Mouse (Mus musculus) forebrain, embryonic 14.5 days (tissue): Measurements from ENCODE around the gene Olfr1276. TPM values are rescaled to one million over a fixed set of nuclear protein-coding genes. Genes with fewer than 3 reads are reported as not detected.

Source experiments
- ATAC-seq: fragments of 200-750 bp; cut with Nextera tagmentation; 2 replicates; pipeline ENCODE4 v1.8.0; 2017; ENCODE audit warnings: mild to moderate bottlenecking, moderate library complexity
- DNase-seq: peaks from one replicate; pipeline ENCODE4 v3.0.0-alpha.2; 2015; ENCODE audit warnings: low spot score
- H3K27ac ChIP-seq: fragments of 300-500 bp; sonication (generic); 2 replicates; pipeline ENCODE4 v1.5.1; 2014; ENCODE audit warnings: low read depth, mild to moderate bottlenecking, control low read depth, low read length, moderate library complexity
- H3K27me3 ChIP-seq: fragments of 300-500 bp; sonication (generic); replicated peaks from 2 replicates; pipeline ENCODE4 v1.6.1; 2014; ENCODE audit warnings: low read length, control low read depth, mixed read lengths; ENCODE audit not compliant: control insufficient read depth, insufficient read depth
- H3K36me3 ChIP-seq: fragments of 300-500 bp; sonication (generic); 2 replicates; pipeline ENCODE4 v1.6.1; 2014; ENCODE audit warnings: low read length, control low read depth; ENCODE audit not compliant: control insufficient read depth, insufficient read depth
- H3K4me1 ChIP-seq: fragments of 300-500 bp; sonication (generic); 2 replicates; pipeline ENCODE4 v1.6.1; 2014; ENCODE audit warnings: antibody characterized with exemption, low read length, control low read depth; ENCODE audit not compliant: control insufficient read depth, insufficient read depth
- H3K4me2 ChIP-seq: fragments of 300-500 bp; sonication (generic); 2 replicates; pipeline ENCODE4 v1.6.1; 2014; ENCODE audit warnings: mild to moderate bottlenecking, control low read depth, low read length
- H3K4me3 ChIP-seq: fragments of 300-500 bp; sonication (generic); 2 replicates; pipeline ENCODE4 v1.5.1; 2014; ENCODE audit warnings: low read depth, low read length, control low read depth
- H3K9ac ChIP-seq: fragments of 300-500 bp; sonication (generic); 2 replicates; pipeline ENCODE4 v1.6.1; 2014; ENCODE audit warnings: mild to moderate bottlenecking, low read length, control low read depth, moderate library complexity
- H3K9me3 ChIP-seq: fragments of 300-500 bp; sonication (generic); replicated peaks from 2 replicates; pipeline ENCODE4 v1.6.1; 2016; ENCODE audit warnings: low read length, control low read depth, mixed read lengths; ENCODE audit not compliant: control insufficient read depth
- WGBS: fragments of 180-500 bp; shearing (Covaris S2); extraction: QIAGEN DNeasy Blood & Tissue Kit; methylation state at CpG from one replicate; pipeline ENCODE4 v1.1.7; 2014; 5-methylcytosine and 5-hydroxymethylcytosine counted together
- polyA plus RNA-seq: library from polyadenylated mRNA; unstranded; fragments of >200 nt; fragmentation: Nextera tagmentation; extraction: Ambion mirVana; gene quantifications from 2 replicates; pipeline ENCODE4 v1.2.1, GENCODE M21; 2014

Olfr1276 gene
- polyA plus RNA-seq: not detected in 2 replicates

- H3K4me2 ChIP-seq: no peak within 1 kb of the TSS
- DNase-seq (no peak), ATAC-seq (no peak)
- no peaks in the 10 kb centered on the region for H3K36me3 ChIP-seq
- H3K27ac ChIP-seq: no peak within 1 kb of the TSS
- no peak within 1 kb of the TSS for H3K9ac ChIP-seq
- H3K4me1 ChIP-seq: no peaks in the 10 kb centered on the region
- H3K9me3 ChIP-seq: no peaks in the 10 kb centered on the region
- no peaks in the 10 kb centered on the region for H3K27me3 ChIP-seq
- no peak within 1 kb of the TSS for H3K4me3 ChIP-seq
These were observed at the start of gene Olfr1276 for GRCm38 (mm10) chr2:111254216-111254615. TSS of gene Olfr1276 (plus strand) at chr2:111254516.

DNA sequence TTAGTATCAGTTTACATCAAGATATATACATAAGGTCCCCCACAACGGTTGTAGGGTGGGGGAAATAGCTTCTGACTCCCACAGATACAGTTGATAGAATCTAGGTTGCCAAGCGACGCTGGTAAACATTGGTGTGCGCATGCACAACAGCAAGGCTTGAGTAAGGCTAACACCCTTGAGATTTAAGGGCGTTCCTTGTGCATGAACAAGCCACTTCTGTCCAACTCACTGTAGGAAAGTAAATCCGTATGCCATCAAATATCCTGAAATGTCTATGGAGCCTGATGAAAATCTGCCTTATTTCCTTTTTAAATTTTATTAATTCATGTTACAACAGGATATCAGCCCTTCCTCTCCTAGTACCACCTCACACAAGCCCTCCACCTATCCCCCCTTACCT is 24.8 kb upstream of the Olfr1276 start, which contains the start of gene 4930430A15Rik:
TSS of gene 4930430A15Rik (minus strand) at position 101 of the 400 bp plus-strand sequence.
- WGBS: 90% methylated on average over 6 of the region's 6 CpGs
- H3K27ac ChIP-seq: no peak within 1 kb of the TSS
- H3K36me3 ChIP-seq: no peaks in the 10 kb centered on the region
- H3K4me2 ChIP-seq: no peak within 1 kb of the TSS
- no peaks in the 10 kb centered on the region for H3K9me3 ChIP-seq
- ATAC-seq: no peak
- DNase-seq: no peak
- no peak within 1 kb of the TSS for H3K9ac ChIP-seq
- H3K27me3 ChIP-seq: no peaks in the 10 kb centered on the region
- H3K4me3 ChIP-seq: no peak within 1 kb of the TSS
- no peaks in the 10 kb centered on the region for H3K4me1 ChIP-seq

DNA sequence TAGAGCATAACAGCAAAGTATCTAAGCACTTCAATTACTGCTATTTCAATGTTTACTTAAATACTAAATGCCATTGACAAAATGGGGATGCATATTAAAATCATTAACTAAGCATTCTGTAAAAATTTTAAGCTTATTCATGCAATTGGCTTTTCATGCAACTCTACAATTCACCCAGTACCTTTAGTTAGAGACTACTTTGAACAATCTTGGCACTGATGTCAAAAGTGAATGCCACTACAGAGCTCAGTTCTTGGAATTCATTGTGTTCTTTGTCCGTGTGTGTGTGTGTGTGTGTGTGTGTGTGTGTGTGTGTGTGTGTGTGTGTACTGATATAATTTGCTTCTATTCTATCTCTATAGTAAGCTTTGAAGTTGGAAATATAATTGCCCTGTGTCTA is 19.1 kb upstream of the Olfr1276 start, which contains the start of gene Olfr1275:
TSS of gene Olfr1275 (minus strand) at position 101 of the 400 bp plus-strand sequence.
- no peaks in the 10 kb centered on the region for H3K9me3 ChIP-seq
- H3K4me2 ChIP-seq: no peak within 1 kb of the TSS
- H3K36me3 ChIP-seq: no peaks in the 10 kb centered on the region
- no peak within 1 kb of the TSS for H3K9ac ChIP-seq
- no peaks in the 10 kb centered on the region for H3K4me1 ChIP-seq
- no peak within 1 kb of the TSS for H3K27ac ChIP-seq
- no peak within 1 kb of the TSS for H3K4me3 ChIP-seq
- ATAC-seq: no peak
- WGBS: 79% methylated on average over 1 of the region's 1 CpGs
- no peaks in the 10 kb centered on the region for H3K27me3 ChIP-seq
- DNase-seq: no peak

GRCm38 (mm10) chr2:111274006-111274405 is 19.7 kb downstream of the Olfr1276 start, which contains the start of gene Olfr1277:
TSS of gene Olfr1277 (minus strand) at chr2:111274106.
- WGBS: 80% methylated on average over 2 of the region's 2 CpGs
- Histone ChIP-seq H3K36me3 (no peaks in the 10 kb centered on the region), H3K4me1 (no peaks in the 10 kb centered on the region), H3K4me3 (no peak within 1 kb of the TSS), H3K4me2 (no peak within 1 kb of the TSS), H3K9me3 (no peaks in the 10 kb centered on the region), H3K27ac (no peak within 1 kb of the TSS), H3K27me3 (no peaks in the 10 kb centered on the region), H3K9ac (no peak within 1 kb of the TSS)
- ATAC-seq: no peak
- DNase-seq: no peak

DNA sequence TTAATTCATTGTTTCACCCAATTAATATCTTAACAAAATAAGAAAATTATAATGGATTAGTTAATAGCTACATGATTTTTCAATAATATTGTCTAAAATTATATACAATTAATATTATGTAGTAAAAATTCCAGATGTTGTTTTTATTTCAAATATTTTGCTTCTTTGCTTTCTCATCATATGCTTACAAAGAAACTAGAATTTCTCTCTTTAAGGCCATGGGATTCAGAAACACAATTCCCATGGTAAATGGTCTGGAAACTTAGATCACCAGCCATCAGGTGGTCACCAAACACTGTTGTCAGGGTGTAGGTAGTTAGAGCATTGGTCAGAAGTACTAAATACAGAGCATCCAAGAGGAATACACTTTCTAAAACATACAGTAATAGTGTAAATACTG is 35.5 kb downstream of the Olfr1276 start, which contains the start of gene Olfr1278:
TSS of gene Olfr1278 (plus strand) at position 301 of the 400 bp plus-strand sequence.
- Histone ChIP-seq H3K9me3 (no peaks in the 10 kb centered on the region), H3K36me3 (no peaks in the 10 kb centered on the region), H3K27me3 (no peaks in the 10 kb centered on the region), H3K4me3 (no peak within 1 kb of the TSS), H3K4me1 (no peaks in the 10 kb centered on the region), H3K9ac (no peak within 1 kb of the TSS), H3K4me2 (no peak within 1 kb of the TSS), H3K27ac (no peak within 1 kb of the TSS)
- DNase-seq: no peak
- ATAC-seq: no peak

DNA sequence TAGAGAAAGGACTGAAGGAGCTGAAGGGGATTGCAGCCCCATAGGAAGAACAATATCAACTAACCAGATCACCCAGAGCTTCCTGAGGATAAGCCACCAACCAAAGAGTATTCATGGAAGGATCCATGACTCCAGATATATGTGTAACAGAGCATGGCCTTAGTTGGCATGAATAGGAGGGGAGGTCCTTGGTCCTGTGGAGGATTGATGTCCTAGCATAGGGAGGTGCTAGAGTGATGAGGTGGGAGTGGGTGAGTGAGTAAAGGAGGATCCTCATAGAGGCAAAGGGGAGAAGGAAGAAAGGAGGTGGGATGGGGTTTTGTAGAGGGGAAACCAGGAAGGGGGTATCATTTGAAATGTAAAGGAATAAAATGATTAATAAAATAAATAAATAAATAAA is 44.2 kb downstream of the Olfr1276 start:
- no peak for ATAC-seq
- no peaks in the 10 kb centered on the region for H3K36me3 ChIP-seq
- no peak overlapping the region for H3K4me3 ChIP-seq
- no peak overlapping the region for H3K4me2 ChIP-seq
- H3K9me3 ChIP-seq: no peaks in the 10 kb centered on the region
- H3K27ac ChIP-seq: no peak overlapping the region
- H3K9ac ChIP-seq: no peak overlapping the region
- H3K4me1 ChIP-seq: no peaks in the 10 kb centered on the region
- DNase-seq: no peak
- no peaks in the 10 kb centered on the region for H3K27me3 ChIP-seq

DNA sequence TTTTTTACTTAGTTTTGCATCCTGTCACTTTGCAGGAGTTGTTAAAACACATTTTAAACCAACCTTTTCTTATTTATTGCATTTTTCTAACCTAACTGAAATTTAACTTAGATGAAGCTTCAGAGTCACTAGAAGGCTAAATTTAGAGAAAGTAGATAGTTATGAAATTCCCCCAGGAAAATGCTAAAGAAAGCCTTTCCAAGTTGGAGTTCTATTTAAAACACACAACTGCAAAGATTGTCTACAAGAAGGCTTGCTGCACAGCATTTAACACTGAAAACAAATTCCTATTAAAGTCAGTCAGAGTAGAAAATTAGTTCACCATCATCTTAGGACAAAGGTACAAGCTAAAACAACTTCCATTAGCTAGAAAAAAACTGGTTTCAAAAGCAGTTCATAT is 46.1 kb downstream of the Olfr1276 start, which contains the start of gene Olfr1279:
TSS of gene Olfr1279 (plus strand) at position 262 of the 400 bp plus-strand sequence.
- no peak within 1 kb of the TSS for H3K9ac ChIP-seq
- H3K27ac ChIP-seq: no peak within 1 kb of the TSS
- no peaks in the 10 kb centered on the region for H3K9me3 ChIP-seq
- ATAC-seq (no peak), DNase-seq (no peak)
- no peaks in the 10 kb centered on the region for H3K36me3 ChIP-seq
- no peaks in the 10 kb centered on the region for H3K27me3 ChIP-seq
- no peaks in the 10 kb centered on the region for H3K4me1 ChIP-seq
- H3K4me3 ChIP-seq: no peak within 1 kb of the TSS
- no peak within 1 kb of the TSS for H3K4me2 ChIP-seq

Other genes starting within 250 kb of the Olfr1276 start
- not detected in 2 replicates for gene Gm13941, start 148.5 kb upstream of the Olfr1276 start, polyA plus RNA-seq
- gene Gm15130, start 101.6 kb upstream of the Olfr1276 start, polyA plus RNA-seq: not detected in 2 replicates
- not detected in 2 replicates for gene 4930430A15Rik, start 24.9 kb upstream of the Olfr1276 start, polyA plus RNA-seq
- gene Olfr1275, start 19.2 kb upstream of the Olfr1276 start, polyA plus RNA-seq: not detected in 2 replicates
- not detected in 2 replicates for gene Olfr1277, start 19.6 kb downstream of the Olfr1276 start, polyA plus RNA-seq
- not detected in 2 replicates for gene Olfr1278, start 35.6 kb downstream of the Olfr1276 start, polyA plus RNA-seq
- gene Olfr1279, start 46.1 kb downstream of the Olfr1276 start, polyA plus RNA-seq: not detected in 2 replicates
- not detected in 2 replicates for gene Olfr1280, start 59.5 kb downstream of the Olfr1276 start, polyA plus RNA-seq
- not detected in 2 replicates for gene Olfr1281, start 72.0 kb downstream of the Olfr1276 start, polyA plus RNA-seq
- gene Olfr1282, start 81.6 kb downstream of the Olfr1276 start, polyA plus RNA-seq: not detected in 2 replicates
- not detected in 2 replicates for gene Olfr1283, start 112.3 kb downstream of the Olfr1276 start, polyA plus RNA-seq
- gene Olfr1284, start 121.0 kb downstream of the Olfr1276 start, polyA plus RNA-seq: not detected in 2 replicates
- gene Olfr1286, start 168.6 kb downstream of the Olfr1276 start, polyA plus RNA-seq: not detected in 2 replicates
- gene Olfr1287, start 194.6 kb downstream of the Olfr1276 start, polyA plus RNA-seq: not detected in 2 replicates
- gene Olfr1288, start 219.6 kb downstream of the Olfr1276 start, polyA plus RNA-seq: not detected in 2 replicates
- not detected in 2 replicates for gene Olfr1289, start 226.3 kb downstream of the Olfr1276 start, polyA plus RNA-seq
- gene Olfr1290, start 239.3 kb downstream of the Olfr1276 start, polyA plus RNA-seq: not detected in 2 replicates
- gene Olfr1291-ps1, start 242.7 kb downstream of the Olfr1276 start, polyA plus RNA-seq: not detected in 2 replicates